Mouse (Mus musculus) forebrain, embryonic 16.5 days (tissue): ENCODE results near the gene Naglu. TPM values are rescaled to one million over a fixed set of nuclear protein-coding genes. Genes with fewer than 3 reads are reported as not detected.
A peak's percentile ranks its signal among the peaks of the same experiment; 100 is the strongest.

Source experiments
- ATAC-seq: fragments of 200-750 bp; cut with Nextera tagmentation; 2 replicates; pipeline ENCODE4 v1.8.0; 2017; ENCODE audit warnings: mild to moderate bottlenecking, moderate library complexity
- H3K27ac ChIP-seq: fragments of 300-500 bp; sonication (generic); 2 replicates; pipeline ENCODE4 v1.5.1; 2014; ENCODE audit warnings: low read length, control low read depth
- H3K27me3 ChIP-seq: fragments of 300-500 bp; sonication (generic); replicated peaks from 2 replicates; pipeline ENCODE4 v1.6.1; 2014; ENCODE audit warnings: low read length; ENCODE audit not compliant: control insufficient read depth, insufficient read depth
- H3K36me3 ChIP-seq: fragments of 300-500 bp; sonication (generic); 2 replicates; pipeline ENCODE4 v1.6.1; 2014; ENCODE audit not compliant: control insufficient read depth, insufficient read depth
- H3K4me1 ChIP-seq: fragments of 300-500 bp; sonication (generic); replicated peaks from 2 replicates; pipeline ENCODE4 v1.6.1; 2014; ENCODE audit warnings: low read length; ENCODE audit not compliant: control insufficient read depth, insufficient read depth
- H3K4me2 ChIP-seq: fragments of 300-500 bp; sonication (generic); 2 replicates; pipeline ENCODE4 v1.6.1; 2014; ENCODE audit warnings: mild to moderate bottlenecking, low read length, control low read depth
- H3K4me3 ChIP-seq: fragments of 300-500 bp; sonication (generic); replicated peaks from 2 replicates; pipeline ENCODE4 v1.5.1; 2014; ENCODE audit warnings: mild to moderate bottlenecking, low read length, control low read depth
- H3K9ac ChIP-seq: fragments of 300-500 bp; sonication (generic); replicated peaks from 2 replicates; pipeline ENCODE4 v1.6.1; 2014; ENCODE audit warnings: low read depth, low read length, control low read depth
- H3K9me3 ChIP-seq: fragments of 300-500 bp; sonication (generic); 2 replicates; pipeline ENCODE4 v1.6.1; 2016; ENCODE audit warnings: low read length; ENCODE audit not compliant: control insufficient read depth
- WGBS: fragments of 180-500 bp; shearing (Covaris S2); extraction: QIAGEN DNeasy Blood & Tissue Kit; methylation state at CpG from one replicate; pipeline ENCODE4 v1.1.7; 2014; 5-methylcytosine and 5-hydroxymethylcytosine counted together
- polyA plus RNA-seq: library from polyadenylated mRNA; unstranded; fragments of >200 nt; fragmentation: Nextera tagmentation; extraction: Ambion mirVana; gene quantifications from 2 replicates; pipeline ENCODE4 v1.2.1, GENCODE M21; 2015

Naglu gene
- 7.1 and 8.0 TPM in 2 replicates for polyA plus RNA-seq

DNA sequence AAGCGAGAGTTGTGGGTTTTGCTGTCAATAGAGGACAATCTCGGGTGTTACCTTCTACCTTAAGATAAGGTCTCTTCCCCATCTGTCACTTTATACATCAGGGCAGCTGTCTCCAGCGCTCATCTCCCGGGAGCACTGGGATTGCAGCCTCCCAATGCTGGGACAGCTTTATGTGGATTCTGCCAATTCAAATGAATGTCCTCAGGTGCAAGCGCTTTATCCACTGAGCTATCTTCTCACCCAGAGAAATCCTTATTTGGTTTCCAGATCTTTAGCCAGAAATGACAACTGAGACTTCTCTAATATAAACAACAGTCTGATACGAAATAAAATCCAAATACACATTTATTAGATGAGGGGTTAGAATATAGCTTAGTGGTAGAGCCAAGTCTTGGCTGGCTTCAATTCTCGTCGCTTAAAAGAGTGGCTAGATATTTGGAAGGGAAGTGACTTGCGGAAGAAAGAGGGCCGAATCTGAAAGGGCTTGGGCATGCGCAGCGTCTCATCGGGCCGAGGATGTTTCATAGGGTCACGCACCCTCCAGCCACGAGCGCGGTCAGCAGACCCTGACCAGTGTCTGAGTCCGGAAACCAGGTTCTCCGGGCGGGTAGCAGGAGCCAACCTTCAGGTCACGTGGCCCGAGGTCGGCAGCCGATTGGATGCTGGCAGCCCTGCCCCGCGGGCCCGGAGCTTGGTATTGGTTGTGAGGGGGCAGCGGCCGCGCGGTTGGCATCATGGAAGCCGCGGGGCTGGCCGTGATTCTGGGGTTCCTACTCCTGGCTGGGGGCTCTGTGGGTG is at the start of gene Naglu:
TSS of gene Naglu (plus strand) at position 622 of the 798 bp plus-strand sequence.
- 5% methylated on average over 35 of the region's 35 CpGs for WGBS

DNA sequence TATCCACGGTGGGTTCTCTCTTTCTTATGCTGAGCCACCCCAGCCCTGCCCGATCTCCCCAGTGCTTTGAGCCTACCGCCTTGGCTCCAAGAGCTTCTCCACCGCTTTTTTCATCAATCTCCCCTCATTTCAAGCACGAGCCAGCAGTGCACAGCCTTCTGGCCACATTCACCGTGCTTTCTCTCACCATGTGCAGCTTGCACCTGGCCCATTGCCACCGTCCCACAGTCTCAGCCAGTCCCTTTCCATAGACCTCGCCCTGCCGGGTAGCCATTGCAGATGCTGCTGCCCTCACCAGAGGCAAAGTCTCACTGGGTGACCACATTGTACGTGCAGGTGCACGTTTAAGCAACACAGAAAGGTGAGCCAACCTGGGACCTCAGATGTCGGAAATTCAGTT is 46.4 kb upstream of the Naglu start:
- H3K4me2 ChIP-seq: no peak overlapping the region
- peak; percentile 40; the same call in 1 of the 2 replicates for ATAC-seq
- H3K27me3 ChIP-seq: no peaks in the 10 kb centered on the region
- H3K4me3 ChIP-seq: no peak overlapping the region
- peaks cover 26% of the 10 kb centered on the region for H3K36me3 ChIP-seq
- WGBS: 56% methylated on average over 12 of the region's 12 CpGs
- peak overlapping the region; percentile 60 for H3K27ac ChIP-seq
- no peaks in the 10 kb centered on the region for H3K9me3 ChIP-seq
- H3K9ac ChIP-seq: no peak overlapping the region
- H3K4me1 ChIP-seq: peaks cover 10% of the 10 kb centered on the region

More for the DNA sequence above, at the start of gene Naglu:
- peak within 1 kb of the TSS; percentile 53 for H3K27ac ChIP-seq
- peak within 1 kb of the TSS; percentile 88 for H3K9ac ChIP-seq
- H3K36me3 ChIP-seq: no peaks in the 10 kb centered on the region
- H3K4me2 ChIP-seq: peak within 1 kb of the TSS; percentile 93
- H3K9me3 ChIP-seq: no peaks in the 10 kb centered on the region
- peak; percentile 91 for ATAC-seq
- H3K4me3 ChIP-seq: peak within 1 kb of the TSS; percentile 76
- no peaks in the 10 kb centered on the region for H3K27me3 ChIP-seq
- peaks cover 22% of the 10 kb centered on the region for H3K4me1 ChIP-seq

DNA sequence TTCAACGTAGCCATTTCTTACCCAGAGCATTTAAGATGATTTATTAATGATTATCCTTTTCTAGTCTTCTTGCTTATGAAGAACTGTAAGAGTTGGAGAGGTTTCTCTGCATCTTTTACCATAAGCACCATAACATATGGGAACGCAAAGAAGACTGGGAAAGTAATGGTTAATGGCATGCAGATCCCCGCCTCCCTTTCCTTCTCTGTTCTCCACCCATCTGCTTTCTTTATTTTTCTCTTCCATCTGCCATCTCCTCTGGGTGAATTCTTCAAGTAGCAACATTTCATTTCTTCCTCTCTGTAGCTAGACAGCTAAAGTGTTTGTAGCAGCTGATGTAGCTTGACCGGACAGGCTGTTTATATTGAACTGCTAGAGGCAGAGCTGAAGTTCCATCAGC is 45.8 kb upstream of the Naglu start:
- Histone ChIP-seq H3K9me3 (no peaks in the 10 kb centered on the region), H3K4me1 (peaks cover 10% of the 10 kb centered on the region), H3K4me3 (no peak overlapping the region), H3K36me3 (peaks cover 29% of the 10 kb centered on the region), H3K9ac (no peak overlapping the region), H3K4me2 (no peak overlapping the region), H3K27ac (peak overlapping the region; percentile 37; the same call in 1 of the 2 replicates), H3K27me3 (no peaks in the 10 kb centered on the region)
- ATAC-seq: no peak
- WGBS: 69% methylated on average over 4 of the region's 4 CpGs

DNA sequence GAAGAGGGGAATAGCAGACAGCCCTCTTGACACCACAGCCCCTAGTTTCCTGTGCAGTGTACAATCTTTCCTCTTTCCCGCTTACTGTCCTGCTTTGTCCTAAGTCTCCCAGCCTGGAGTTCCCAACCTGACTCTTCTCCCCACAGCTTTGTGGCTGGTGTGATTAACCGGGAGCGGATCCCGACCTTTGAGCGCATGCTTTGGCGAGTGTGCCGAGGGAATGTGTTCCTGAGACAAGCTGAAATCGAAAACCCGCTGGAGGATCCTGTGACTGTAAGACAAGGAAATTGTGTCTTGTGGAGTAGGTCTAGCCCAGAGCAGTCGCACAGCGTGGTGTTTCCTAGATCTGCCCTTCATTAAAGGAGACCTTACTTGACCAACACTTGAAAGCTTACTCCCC is 42.7 kb upstream of the Naglu start:
- no peaks in the 10 kb centered on the region for H3K27me3 ChIP-seq
- no peak overlapping the region for H3K9ac ChIP-seq
- H3K9me3 ChIP-seq: no peaks in the 10 kb centered on the region
- H3K4me2 ChIP-seq: no peak overlapping the region
- no peak overlapping the region for H3K27ac ChIP-seq
- 95% methylated on average over 11 of the region's 11 CpGs for WGBS
- no peak for ATAC-seq
- H3K4me1 ChIP-seq: peaks cover 10% of the 10 kb centered on the region
- H3K36me3 ChIP-seq: peaks cover 39% of the 10 kb centered on the region
- H3K4me3 ChIP-seq: no peak overlapping the region

DNA sequence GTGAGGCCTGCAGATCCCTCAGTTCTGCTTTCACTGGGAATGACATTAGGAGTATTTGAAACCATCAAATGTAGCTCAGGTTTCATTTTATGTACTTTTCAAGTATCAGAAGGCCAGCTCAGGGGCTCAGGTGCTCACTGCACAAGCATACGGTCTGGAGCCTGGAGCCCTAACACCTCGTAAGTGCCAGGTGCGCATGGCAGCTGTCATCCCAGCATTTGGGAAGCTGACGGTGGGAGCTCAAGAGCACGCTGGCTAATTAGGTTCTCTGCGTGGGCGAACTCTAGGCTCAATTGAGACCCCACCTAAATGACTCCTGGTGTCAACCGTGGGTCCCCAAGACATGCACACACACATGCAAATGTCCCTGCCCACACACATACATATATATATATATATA is 40.5 kb upstream of the Naglu start:
- Histone ChIP-seq H3K4me2 (no peak overlapping the region), H3K4me3 (no peak overlapping the region), H3K27ac (no peak overlapping the region), H3K27me3 (no peaks in the 10 kb centered on the region), H3K9me3 (no peaks in the 10 kb centered on the region), H3K9ac (no peak overlapping the region), H3K36me3 (peaks cover 42% of the 10 kb centered on the region), H3K4me1 (0 out of 2 replicates have a peak, but pooled peaks cover under 1% of the 10 kb centered on the region)
- no peak for ATAC-seq
- 69% methylated on average over 8 of the region's 8 CpGs for WGBS

DNA sequence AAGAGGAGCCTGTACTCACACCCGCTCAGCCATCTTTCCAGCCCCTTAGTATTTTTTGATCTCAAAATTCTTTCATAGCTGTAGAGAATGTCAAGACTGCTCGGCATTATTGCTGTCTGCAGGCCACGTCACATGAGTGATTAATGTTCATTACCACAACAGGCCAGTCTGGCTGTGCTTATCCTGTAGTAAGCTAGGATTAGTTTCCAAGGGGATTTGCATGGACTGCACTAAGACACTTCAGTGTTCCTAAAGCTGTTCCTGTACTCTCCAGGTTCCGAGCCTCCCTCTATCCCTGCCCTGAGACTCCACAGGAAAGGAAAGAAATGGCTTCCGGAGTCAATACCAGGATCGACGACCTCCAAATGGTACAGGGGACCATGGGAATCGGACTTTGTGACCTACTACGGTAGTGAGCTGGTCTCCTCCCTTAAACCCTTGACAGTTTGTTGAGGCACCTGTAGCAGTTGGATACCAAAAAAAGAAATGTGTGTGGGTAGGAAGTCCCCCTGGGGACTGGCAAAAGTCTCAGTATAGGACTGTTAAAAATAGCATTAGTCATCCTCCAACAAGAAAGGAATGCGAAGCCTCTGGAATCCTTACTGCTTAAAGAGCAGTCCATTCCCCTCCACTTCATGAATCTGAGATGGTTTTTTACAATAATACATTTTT is 39.5 kb upstream of the Naglu start:
- Histone ChIP-seq H3K27ac (no peak overlapping the region), H3K4me2 (no peak overlapping the region), H3K27me3 (no peaks in the 10 kb centered on the region), H3K9ac (no peak overlapping the region), H3K4me3 (no peak overlapping the region), H3K9me3 (no peaks in the 10 kb centered on the region), H3K36me3 (peaks cover 45% of the 10 kb centered on the region), H3K4me1 (no peaks in the 10 kb centered on the region)
- 89% methylated on average over 10 of the region's 10 CpGs for WGBS
- ATAC-seq: no peak

DNA sequence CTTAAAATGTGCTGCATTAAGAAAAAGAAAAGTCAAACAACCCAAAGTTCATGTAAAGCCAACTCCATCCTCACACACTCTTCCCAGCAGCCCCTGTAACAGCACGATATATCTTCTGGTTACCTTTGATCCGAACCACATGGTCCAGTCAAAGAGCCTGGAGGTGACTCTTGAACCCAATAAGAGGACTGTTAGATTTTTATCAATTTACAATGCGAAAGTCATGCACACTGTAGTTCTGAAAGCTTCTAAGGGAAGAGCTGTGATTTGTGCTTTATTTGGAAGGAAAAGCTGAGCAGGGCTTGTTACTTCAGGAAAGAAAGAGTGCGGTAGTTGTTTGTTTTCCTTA is 39.0 kb upstream of the Naglu start:
- no peak for ATAC-seq
- Histone ChIP-seq H3K4me1 (no peaks in the 10 kb centered on the region), H3K4me3 (no peak overlapping the region), H3K4me2 (no peak overlapping the region), H3K27ac (no peak overlapping the region), H3K27me3 (no peaks in the 10 kb centered on the region), H3K9ac (no peak overlapping the region), H3K36me3 (peaks cover 43% of the 10 kb centered on the region), H3K9me3 (no peaks in the 10 kb centered on the region)
- 95% methylated on average over 4 of the region's 4 CpGs for WGBS

DNA sequence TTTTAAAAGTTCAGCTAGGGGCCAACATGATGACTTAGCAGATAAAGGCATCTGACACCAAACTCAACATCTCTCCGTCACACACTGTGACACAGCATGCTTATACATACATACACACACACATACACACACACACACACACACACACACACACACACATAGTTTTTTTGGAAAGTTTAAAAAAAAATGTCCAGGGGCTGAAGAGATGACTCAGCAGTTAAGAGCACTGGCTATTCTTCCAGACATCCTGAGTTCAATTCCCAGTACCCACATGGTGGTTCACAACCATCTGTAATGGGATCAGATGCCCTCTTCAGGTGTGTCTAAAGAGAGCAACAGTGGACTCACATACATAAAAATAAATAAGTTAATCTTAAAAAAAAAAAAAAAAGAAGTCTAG is 38.3 kb upstream of the Naglu start:
- Histone ChIP-seq H3K4me1 (no peaks in the 10 kb centered on the region), H3K27me3 (no peaks in the 10 kb centered on the region), H3K9ac (no peak overlapping the region), H3K27ac (no peak overlapping the region), H3K36me3 (peaks cover 42% of the 10 kb centered on the region), H3K4me3 (no peak overlapping the region), H3K4me2 (no peak overlapping the region), H3K9me3 (no peaks in the 10 kb centered on the region)
- WGBS: 89% methylated on average over 1 of the region's 1 CpGs
- no peak for ATAC-seq

DNA sequence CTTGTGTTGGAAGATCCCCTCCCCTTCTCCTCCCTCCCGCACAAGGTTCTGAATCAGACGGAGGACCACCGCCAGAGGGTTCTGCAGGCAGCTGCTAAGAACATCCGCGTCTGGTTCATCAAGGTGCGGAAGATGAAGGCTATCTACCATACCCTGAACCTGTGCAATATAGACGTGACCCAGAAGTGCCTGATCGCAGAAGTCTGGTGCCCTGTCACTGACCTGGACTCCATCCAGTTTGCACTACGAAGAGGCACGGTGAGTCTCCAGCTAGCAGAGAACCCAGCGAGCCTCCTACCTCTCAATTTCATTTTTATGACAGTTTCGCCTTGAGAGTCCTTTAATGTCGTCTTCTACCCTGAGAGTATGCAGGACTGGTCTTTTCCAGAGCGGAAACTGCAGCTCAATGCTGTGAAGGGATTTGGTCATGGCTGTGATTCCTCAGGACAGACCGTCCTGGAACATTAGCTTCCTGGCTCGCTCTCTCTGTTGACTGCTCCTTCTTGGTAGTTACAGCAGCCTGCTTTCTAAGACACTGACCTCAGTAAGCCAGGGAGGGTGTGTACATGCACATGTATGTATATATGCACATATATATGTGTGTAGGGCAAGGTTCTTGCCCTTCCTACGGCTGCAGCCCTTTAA is 35.8 kb upstream of the Naglu start:
- Histone ChIP-seq H3K4me2 (no peak overlapping the region), H3K4me3 (no peak overlapping the region), H3K36me3 (peaks cover 45% of the 10 kb centered on the region), H3K27me3 (no peaks in the 10 kb centered on the region), H3K9me3 (no peaks in the 10 kb centered on the region), H3K9ac (no peak overlapping the region), H3K4me1 (no peaks in the 10 kb centered on the region), H3K27ac (no peak overlapping the region)
- no peak for ATAC-seq
- 96% methylated on average over 17 of the region's 17 CpGs for WGBS
